Mouse (Mus musculus): ENCODE results near the gene Trip10.

GRCm38 (mm10) chr17:57259742-57260141 is 10.5 kb downstream of the Trip10 start:
- TF ChIP-seq CTCF (IDR thresholded peaks at IDR 0.05; ENCODE audit: low read depth, low read length) (no peak), TAL1 (conservative IDR thresholded peaks at IDR 0.05; ENCODE audit: low read depth, low read length) (no peak), GATA1 (IDR thresholded peaks at IDR 0.05; ENCODE audit: borderline replicate concordance, low read length) (no peak), POLR2AphosphoS5 (IDR thresholded peaks at IDR 0.05; ENCODE audit: insufficient replicate concordance, low read depth, low read length) (no peak), GATA2 (IDR thresholded peaks at IDR 0.05; ENCODE audit: borderline replicate concordance, low read depth, low read length) (no peak)
